Mouse (Mus musculus) limb, embryonic 10.5 days (tissue): ENCODE measurements around the gene Gse1. TPM values are rescaled to one million over a fixed set of nuclear protein-coding genes. Genes with fewer than 3 reads are reported as not detected.

Experiments used
- DNase-seq: peaks from one replicate; pipeline ENCODE4 v3.0.0-alpha.2; 2017; ENCODE audit warnings: low spot score
- H3K27ac ChIP-seq: fragments of 300-500 bp; sonication (generic); 2 replicates; pipeline ENCODE4 v1.5.1; 2016; ENCODE audit warnings: mild to moderate bottlenecking
- H3K27me3 ChIP-seq: fragments of 300-500 bp; sonication (generic); 2 replicates; pipeline ENCODE4 v1.6.1; 2016; ENCODE audit warnings: low read depth, mild to moderate bottlenecking; ENCODE audit not compliant: poor library complexity, severe bottlenecking
- H3K36me3 ChIP-seq: fragments of 300-500 bp; sonication (generic); 2 replicates; pipeline ENCODE4 v1.6.1; 2016; ENCODE audit warnings: mild to moderate bottlenecking, moderate library complexity
- H3K4me1 ChIP-seq: fragments of 300-500 bp; sonication (generic); 2 replicates; pipeline ENCODE4 v1.6.1; 2016
- H3K4me3 ChIP-seq: fragments of 300-500 bp; sonication (generic); 2 replicates; pipeline ENCODE4 v1.5.1; 2016; ENCODE audit warnings: mild to moderate bottlenecking, moderate library complexity
- H3K9me3 ChIP-seq: fragments of 300-500 bp; sonication (generic); replicated peaks from 2 replicates; pipeline ENCODE4 v1.6.1; 2016; ENCODE audit warnings: mild to moderate bottlenecking
- WGBS: fragments of 180-500 bp; shearing (Covaris S2); methylation state at CpG from one replicate; pipeline ENCODE4 v1.1.7; 2016; 5-methylcytosine and 5-hydroxymethylcytosine counted together
- polyA plus RNA-seq: library from polyadenylated mRNA; unstranded; fragments of >200 nt; fragmentation: Nextera tagmentation; extraction: Ambion mirVana; gene quantifications from 2 replicates; pipeline ENCODE4 v1.2.1, GENCODE M21; 2016

Gse1 gene
- polyA plus RNA-seq, 1 experiment from 2014 or later = 6.7 TPM

DNA sequence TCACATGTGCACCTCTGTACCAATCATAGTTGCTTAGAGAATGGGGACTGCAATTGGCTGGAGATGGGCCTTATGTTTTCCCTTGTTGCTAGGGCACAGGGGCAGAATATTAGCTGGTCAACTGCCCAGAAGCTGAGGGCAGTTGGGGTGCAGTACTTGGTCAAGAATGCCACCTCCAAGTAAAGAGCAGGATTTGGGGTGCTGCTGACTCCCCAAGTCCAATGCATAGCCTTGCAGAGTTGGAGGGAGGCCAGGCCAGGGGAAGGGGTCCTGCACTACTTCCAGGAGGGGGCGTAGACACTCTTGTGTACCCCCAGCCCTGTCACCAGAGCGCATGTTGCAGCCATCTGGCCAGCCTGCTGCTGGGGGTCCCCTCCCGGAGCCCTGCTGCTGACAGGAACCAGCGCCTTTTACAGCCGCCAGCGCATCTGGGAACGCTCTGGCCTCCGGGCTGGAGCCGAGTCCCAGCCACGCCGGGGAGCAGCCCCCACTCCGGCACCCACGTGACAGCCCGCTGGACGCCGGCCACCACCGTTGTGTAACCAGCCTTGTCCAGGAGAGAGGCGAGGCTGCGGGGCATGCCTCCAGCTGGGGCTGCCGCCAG is 37.3 kb upstream of the Gse1 start:
- DNase-seq = peak; percentile 87
- WGBS = 47% methylated on average over 20 of the region's 20 CpGs
- H3K4me3 ChIP-seq = peak overlapping the region; percentile 37
- H3K36me3 ChIP-seq = no peaks in the 10 kb centered on the region
- 0 out of 2 replicates have a peak, but pooled peaks cover 2% of the 10 kb centered on the region for H3K9me3 ChIP-seq
- no peaks in the 10 kb centered on the region for H3K27me3 ChIP-seq
- peaks cover 51% of the 10 kb centered on the region for H3K4me1 ChIP-seq
- H3K27ac ChIP-seq = peak overlapping the region; percentile 87

DNA sequence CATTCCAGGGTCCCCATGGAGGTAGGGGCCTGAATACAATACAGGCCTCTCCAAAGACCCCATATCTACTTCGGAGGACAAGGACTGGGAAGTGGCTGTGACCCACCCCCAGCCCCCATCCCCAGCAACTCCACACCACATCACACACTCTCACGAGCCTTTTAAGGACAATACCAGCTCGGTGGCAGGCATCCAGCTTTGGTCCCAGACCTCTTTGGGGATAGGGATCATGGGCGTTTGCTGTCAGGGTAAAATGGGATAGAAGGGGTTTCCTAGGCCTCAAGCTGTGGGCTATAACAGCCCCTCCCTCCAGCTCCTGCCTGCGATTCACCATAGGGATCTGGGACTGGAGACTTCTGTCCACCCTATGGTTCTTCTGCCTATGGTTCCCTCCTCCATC is 36.6 kb upstream of the Gse1 start:
- 0 out of 2 replicates have a peak, but pooled peaks cover 2% of the 10 kb centered on the region for H3K9me3 ChIP-seq
- WGBS = 90% methylated on average over 5 of the region's 5 CpGs
- DNase-seq = no peak

DNA sequence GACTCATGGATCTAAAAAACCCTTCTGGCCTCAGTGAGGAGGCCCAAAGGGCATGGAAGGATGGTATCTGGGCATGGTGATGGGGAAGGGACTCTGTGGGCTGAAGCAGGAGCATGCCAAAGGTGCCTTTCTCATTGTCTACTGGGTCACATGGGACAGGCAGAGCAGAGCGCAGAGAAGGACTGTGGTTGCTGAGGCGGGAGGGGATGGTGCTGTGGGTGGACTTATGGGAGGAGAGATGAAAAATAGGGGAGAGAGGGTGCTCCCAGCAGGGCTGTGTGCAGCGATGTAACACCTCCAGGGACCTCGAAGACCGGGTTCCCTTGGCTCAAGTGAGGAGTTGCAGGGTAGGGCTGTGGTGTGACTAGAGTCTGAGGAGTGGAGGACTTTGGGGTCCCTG is 36.1 kb upstream of the Gse1 start:
- Histone ChIP-seq H3K27me3 (no peaks in the 10 kb centered on the region), H3K4me3 (no peak overlapping the region), H3K4me1 (peaks cover 39% of the 10 kb centered on the region), H3K9me3 (0 out of 2 replicates have a peak, but pooled peaks cover 2% of the 10 kb centered on the region), H3K27ac (peak overlapping the region; percentile 87), H3K36me3 (no peaks in the 10 kb centered on the region)
- 96% methylated on average over 5 of the region's 5 CpGs for WGBS
- DNase-seq = no peak

More for the DNA sequence above, 36.6 kb upstream of the Gse1 start:
- Histone ChIP-seq H3K4me1 (peaks cover 43% of the 10 kb centered on the region), H3K36me3 (no peaks in the 10 kb centered on the region), H3K27me3 (no peaks in the 10 kb centered on the region), H3K27ac (peak overlapping the region; percentile 87), H3K4me3 (peak overlapping the region; percentile 37; the same call in 1 of the 2 replicates)

DNA sequence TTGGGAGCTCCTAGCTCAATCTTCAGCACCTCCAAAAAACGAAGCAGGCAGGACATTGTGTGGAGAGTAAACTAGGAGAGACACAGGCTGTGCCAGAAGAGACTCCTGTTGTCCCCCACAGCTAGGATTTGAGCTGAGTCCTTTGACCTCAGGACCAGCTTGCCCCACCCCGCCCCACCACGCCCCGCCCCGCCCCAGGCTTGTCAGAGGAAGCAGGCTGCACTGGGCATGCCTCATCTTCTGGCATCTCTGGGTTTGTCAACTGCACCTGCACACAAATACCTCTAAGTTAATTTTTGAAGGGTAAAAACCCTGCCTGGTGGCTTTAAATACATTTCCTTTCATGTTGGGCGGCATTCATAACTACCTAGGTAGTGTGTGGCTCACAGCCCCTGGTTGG is 26.9 kb upstream of the Gse1 start:
- DNase-seq = no peak
- Histone ChIP-seq H3K4me1 (peaks cover 23% of the 10 kb centered on the region), H3K9me3 (peaks cover 7% of the 10 kb centered on the region; the same call in 1 of the 2 replicates), H3K4me3 (no peak overlapping the region), H3K27me3 (no peaks in the 10 kb centered on the region), H3K36me3 (no peaks in the 10 kb centered on the region), H3K27ac (no peak overlapping the region)
- WGBS = 84% methylated on average over 6 of the region's 6 CpGs

DNA sequence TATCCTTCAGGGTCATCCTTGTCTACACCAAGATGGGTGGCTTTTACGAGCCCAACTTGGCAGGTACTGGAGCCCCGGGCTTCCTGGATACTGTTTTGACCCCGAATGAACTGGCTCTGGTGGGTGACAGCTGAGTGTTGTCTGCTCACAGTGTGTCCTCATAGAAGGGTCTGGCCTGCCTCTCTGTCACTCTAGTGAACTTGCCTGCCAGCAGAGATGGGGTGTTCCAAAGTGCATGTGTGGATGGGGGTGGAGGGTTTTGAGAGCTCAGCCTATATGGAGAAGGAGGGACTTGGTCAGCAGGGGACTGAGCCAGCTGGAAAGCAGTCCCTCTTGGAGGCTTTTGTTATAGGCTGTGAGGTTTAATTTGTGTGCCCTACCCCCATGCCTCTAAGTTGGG is 25.7 kb upstream of the Gse1 start:
- Histone ChIP-seq H3K27ac (0 out of 2 replicates have a peak overlapping the region, but pooled peaks have one; percentile 11), H3K4me3 (no peak overlapping the region), H3K27me3 (no peaks in the 10 kb centered on the region), H3K9me3 (peaks cover 7% of the 10 kb centered on the region; the same call in 1 of the 2 replicates), H3K36me3 (no peaks in the 10 kb centered on the region), H3K4me1 (peaks cover 23% of the 10 kb centered on the region)
- DNase-seq = no peak
- WGBS = 71% methylated on average over 3 of the region's 3 CpGs

DNA sequence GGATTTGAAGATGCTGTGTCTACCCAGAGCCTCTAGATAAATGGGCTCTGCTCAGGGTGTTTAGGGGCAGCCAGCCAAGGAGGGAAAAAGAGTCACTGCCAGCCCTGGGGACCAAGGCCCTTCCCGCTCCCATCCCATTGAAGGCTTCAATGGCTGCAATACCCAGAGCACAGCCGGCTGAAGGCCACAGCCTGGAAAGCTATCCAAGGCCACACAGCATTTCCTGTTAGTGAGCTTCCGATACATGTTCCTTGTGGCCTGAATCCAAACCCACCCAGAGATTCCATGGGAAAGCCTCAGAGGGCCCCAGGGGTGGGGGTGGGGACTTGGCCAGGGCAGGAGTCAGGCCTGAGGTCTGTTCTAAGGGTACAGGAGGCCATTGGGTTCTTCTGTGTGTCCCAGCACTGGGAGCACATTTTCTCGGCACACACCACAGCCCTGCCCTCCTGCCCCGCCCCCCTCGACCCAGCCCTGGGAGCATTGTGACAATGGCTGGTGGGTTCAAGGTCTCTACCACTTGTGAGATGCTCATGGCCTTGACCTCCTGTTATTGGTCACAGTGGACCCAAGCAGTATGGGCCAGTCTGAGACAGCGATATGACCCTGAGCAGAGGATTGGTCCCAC is 23.4 kb upstream of the Gse1 start:
- Histone ChIP-seq H3K27ac (peak overlapping the region; percentile 40; the same call in 1 of the 2 replicates), H3K36me3 (no peaks in the 10 kb centered on the region), H3K4me3 (no peak overlapping the region), H3K27me3 (0 out of 2 replicates have a peak, but pooled peaks cover 3% of the 10 kb centered on the region), H3K9me3 (peaks cover 4% of the 10 kb centered on the region; the same call in 1 of the 2 replicates), H3K4me1 (peaks cover 34% of the 10 kb centered on the region)
- DNase-seq = no peak
- 77% methylated on average over 7 of the region's 7 CpGs for WGBS

DNA sequence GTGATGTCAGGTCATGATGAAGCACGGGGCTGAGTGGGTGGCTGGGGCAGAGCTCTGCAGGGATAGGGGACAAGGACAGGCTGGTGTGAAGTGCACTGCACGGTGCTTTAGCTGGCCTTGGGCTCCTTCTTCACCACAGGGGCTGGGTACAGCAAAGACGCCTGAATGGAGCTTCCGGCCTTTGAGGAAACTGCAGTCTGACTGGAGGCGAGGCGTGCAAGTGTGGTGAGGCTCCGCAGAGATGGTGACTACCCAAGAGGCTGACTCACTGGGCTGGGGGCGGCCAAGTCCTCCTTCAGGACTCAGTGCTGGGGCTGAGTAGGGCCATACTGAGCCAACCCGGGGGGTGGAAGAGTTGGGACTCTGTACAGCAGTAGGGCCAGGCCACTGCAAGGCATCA is 22.3 kb upstream of the Gse1 start:
- Histone ChIP-seq H3K36me3 (no peaks in the 10 kb centered on the region), H3K9me3 (no peaks in the 10 kb centered on the region; the same call in 1 of the 2 replicates), H3K4me3 (no peak overlapping the region), H3K27ac (no peak overlapping the region), H3K27me3 (peaks cover 13% of the 10 kb centered on the region; the same call in 1 of the 2 replicates), H3K4me1 (peaks cover 43% of the 10 kb centered on the region)
- WGBS = 88% methylated on average over 9 of the region's 9 CpGs
- no peak for DNase-seq

DNA sequence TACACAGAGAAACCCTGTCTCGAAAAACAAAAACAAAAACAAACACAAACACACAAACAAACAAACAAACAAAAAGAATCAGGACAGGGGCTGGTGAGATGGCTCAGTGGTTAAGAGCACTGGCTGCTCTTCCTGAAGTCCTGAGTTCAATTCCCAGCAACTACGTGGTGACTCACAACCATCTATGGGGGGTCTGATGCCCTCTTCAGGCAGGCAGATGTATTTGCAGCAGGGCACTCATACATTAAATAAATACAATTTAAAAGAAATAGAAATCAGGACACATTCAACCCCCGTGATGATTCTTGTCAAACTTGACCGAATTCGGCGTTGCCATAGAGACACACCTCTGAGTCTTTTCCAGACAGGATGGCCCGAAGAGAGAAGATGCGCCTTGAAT is 20.9 kb upstream of the Gse1 start:
- Histone ChIP-seq H3K36me3 (no peaks in the 10 kb centered on the region), H3K27me3 (peaks cover 14% of the 10 kb centered on the region; the same call in 1 of the 2 replicates), H3K4me3 (no peak overlapping the region), H3K9me3 (no peaks in the 10 kb centered on the region; the same call in 1 of the 2 replicates), H3K27ac (no peak overlapping the region), H3K4me1 (peaks cover 44% of the 10 kb centered on the region)
- 90% methylated on average over 8 of the region's 8 CpGs for WGBS
- DNase-seq = no peak

DNA sequence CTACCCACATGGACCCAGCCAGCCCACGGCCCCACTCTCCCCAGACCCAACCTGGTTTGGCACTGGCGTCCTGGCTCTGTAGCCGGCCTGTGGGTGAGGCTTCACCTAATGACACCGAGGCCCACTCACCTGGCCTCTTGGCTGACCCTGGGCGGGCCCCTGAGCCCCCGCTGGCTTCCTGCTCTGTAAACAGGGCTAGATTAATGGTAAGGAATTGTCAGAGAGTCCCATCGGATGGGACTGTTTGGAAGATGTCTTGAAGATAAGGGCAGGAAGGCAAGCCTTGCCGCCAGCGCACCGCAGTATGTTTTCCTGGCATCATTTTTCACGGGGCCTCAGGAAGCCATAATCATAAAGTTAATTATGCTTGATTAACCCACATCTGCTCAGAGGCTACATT is 20.1 kb upstream of the Gse1 start:
- Histone ChIP-seq H3K36me3 (no peaks in the 10 kb centered on the region), H3K9me3 (no peaks in the 10 kb centered on the region), H3K4me1 (peaks cover 44% of the 10 kb centered on the region), H3K4me3 (no peak overlapping the region), H3K27ac (peak overlapping the region; percentile 53; the same call in 1 of the 2 replicates), H3K27me3 (peaks cover 14% of the 10 kb centered on the region; the same call in 1 of the 2 replicates)
- DNase-seq = no peak
- WGBS = 44% methylated on average over 11 of the region's 11 CpGs

DNA sequence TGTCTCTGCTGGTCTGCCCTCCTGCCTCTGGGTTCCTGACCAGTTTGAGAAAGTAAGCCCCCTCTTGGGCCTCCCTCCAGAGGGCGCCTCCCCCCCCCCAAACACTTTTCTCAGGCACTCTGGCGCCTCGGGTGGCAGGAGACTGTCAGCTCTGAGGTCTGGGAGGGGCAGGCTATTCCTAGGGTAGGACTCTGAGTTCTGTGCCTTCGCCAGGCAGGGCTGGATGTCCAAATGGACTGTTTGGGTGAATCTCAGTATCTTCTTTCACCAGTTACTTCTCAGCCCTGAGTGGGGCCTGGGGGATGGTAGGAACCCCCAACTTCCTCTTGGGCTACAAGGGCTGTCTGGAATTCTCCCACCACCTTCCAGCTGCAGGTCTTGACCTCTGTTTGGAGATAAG is 16.9 kb upstream of the Gse1 start:
- peaks cover 60% of the 10 kb centered on the region for H3K4me1 ChIP-seq
- H3K27ac ChIP-seq = peak overlapping the region; percentile 43
- peak; percentile 65 for DNase-seq
- WGBS = 9% methylated on average over 4 of the region's 4 CpGs
- no peak overlapping the region for H3K4me3 ChIP-seq
- H3K9me3 ChIP-seq = no peaks in the 10 kb centered on the region
- H3K36me3 ChIP-seq = no peaks in the 10 kb centered on the region
- H3K27me3 ChIP-seq = peaks cover 18% of the 10 kb centered on the region

DNA sequence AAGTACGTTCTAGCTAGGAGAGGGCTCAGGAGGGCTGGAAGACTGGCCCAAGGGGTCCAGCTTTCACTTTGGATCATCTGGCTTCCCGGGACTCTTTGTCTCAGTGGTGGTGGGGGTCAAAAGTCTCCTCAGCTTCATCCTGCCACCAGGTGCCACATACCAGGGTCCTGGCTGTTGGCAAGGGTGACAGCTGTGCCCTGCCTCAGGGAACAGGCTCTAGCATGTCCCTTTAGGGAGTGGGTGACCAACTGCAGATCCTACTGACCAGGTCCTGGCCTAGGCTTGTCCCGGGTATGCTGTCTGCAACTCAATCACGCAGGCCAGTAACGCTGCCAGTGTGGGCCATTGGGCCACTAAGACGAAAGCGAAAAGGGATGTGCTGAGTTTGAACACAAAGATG is 15.7 kb upstream of the Gse1 start:
- WGBS = 83% methylated on average over 7 of the region's 7 CpGs
- H3K27ac ChIP-seq = 0 out of 2 replicates have a peak overlapping the region, but pooled peaks have one; percentile 43
- DNase-seq = no peak

DNA sequence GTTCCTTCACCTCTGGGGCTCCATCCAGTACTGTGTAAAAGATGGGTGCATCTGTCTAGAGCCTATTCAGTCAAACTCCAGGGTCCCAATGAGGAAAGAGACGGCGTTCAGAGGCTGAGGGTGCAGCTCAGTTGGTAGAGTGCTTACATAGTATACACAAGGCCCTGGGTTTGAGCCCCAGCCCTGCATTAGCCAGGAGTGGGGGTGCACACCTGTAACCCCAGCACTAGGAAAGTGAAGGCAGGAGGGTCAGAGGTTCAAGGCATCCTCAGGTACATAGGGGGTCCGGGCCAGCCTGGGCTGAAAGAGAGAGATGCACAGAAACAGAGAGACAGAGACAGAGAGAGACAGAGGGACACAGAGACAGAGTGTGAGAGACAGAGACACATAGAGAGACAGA is 15.0 kb upstream of the Gse1 start:
- no peak for DNase-seq
- H3K9me3 ChIP-seq = no peaks in the 10 kb centered on the region
- peaks cover 18% of the 10 kb centered on the region for H3K27me3 ChIP-seq
- H3K4me1 ChIP-seq = peaks cover 72% of the 10 kb centered on the region
- WGBS = 95% methylated on average over 3 of the region's 3 CpGs
- H3K36me3 ChIP-seq = no peaks in the 10 kb centered on the region
- H3K4me3 ChIP-seq = no peak overlapping the region
- 0 out of 2 replicates have a peak overlapping the region, but pooled peaks have one; percentile 43 for H3K27ac ChIP-seq

More for the DNA sequence above, 15.7 kb upstream of the Gse1 start:
- H3K4me3 ChIP-seq = no peak overlapping the region
- H3K27me3 ChIP-seq = peaks cover 18% of the 10 kb centered on the region
- H3K9me3 ChIP-seq = no peaks in the 10 kb centered on the region
- H3K36me3 ChIP-seq = no peaks in the 10 kb centered on the region
- peaks cover 72% of the 10 kb centered on the region for H3K4me1 ChIP-seq

DNA sequence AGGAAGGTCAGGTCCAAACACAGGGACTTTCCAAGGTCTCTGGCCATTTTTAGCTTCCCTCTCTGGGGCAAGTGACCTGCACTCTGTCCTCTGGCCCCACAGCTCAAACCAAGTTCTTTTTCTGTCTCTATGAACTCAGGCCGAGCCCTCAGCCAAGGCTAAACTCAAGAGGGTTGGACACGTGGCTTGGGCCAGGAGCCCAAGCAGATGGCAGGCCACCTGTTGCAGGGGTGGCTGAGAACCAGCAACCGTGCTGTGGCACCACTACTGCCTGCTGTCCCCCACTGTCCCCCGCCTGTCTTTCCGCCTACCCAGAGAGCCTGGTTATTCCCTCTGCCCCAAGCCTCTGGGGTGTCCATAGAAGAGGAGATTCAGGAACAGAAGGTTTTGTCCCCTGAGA is 14.3 kb upstream of the Gse1 start:
- Histone ChIP-seq H3K36me3 (no peaks in the 10 kb centered on the region), H3K4me3 (no peak overlapping the region), H3K27ac (peak overlapping the region; percentile 56; the same call in 1 of the 2 replicates), H3K9me3 (no peaks in the 10 kb centered on the region), H3K27me3 (peaks cover 18% of the 10 kb centered on the region), H3K4me1 (peaks cover 77% of the 10 kb centered on the region)
- no peak for DNase-seq
- WGBS = 78% methylated on average over 5 of the region's 5 CpGs
